Mouse (Mus musculus): ENCODE data around the gene Rpl12.

DNA sequence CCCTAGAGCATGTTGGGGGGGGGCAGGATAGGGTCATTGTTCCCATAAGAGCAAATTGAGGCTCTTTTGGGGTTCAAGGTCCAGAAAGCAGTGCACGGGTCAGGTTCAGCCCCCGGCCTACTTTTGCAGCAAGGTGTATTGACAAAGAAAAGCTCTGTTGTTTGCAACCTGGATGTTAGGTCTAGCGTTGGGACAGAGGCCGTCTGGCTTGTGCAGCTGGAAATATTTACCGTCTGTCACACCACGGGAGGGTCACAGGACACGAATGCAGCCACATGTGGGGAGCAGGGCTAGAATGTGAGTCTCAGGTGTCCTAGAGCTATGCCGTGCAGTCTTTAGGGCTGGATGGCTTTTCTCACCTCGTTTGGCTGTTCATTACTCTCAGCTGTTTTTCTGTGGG lies 43.0 kb upstream of the Rpl12 start:
- TF ChIP-seq CTCF (IDR thresholded peaks at IDR 0.05; ENCODE audit: borderline replicate concordance, extremely low read depth, insufficient read depth, insufficient read length): no peak
- TF ChIP-seq POLR2A (IDR thresholded peaks at IDR 0.05; ENCODE audit: borderline replicate concordance, extremely low read depth, insufficient read depth, insufficient read length, poor library complexity, severe bottlenecking): no peak
